Mouse (Mus musculus) CH12.LX (cell line): Measurements from ENCODE around the gene Lancl1.

ENCODE experiments used
- CTCF ChIP-seq, 2 experiments: IDR thresholded peaks in 1 of 2; conservative IDR thresholded peaks in 1 of 2; 2 replicates each; pipeline ENCODE4 v1.5.1; 2011 to 2012; ENCODE audit warnings: low read depth in 2 of 2, low read length in 2 of 2, improper control_type of control experiment in 1 of 2, inconsistent platforms in 1 of 2, mild to moderate bottlenecking in 1 of 2, moderate library complexity in 1 of 2
- ELF1 ChIP-seq: IDR thresholded peaks from 2 replicates; pipeline ENCODE4 v1.6.1; 2014; ENCODE audit warnings: low read depth, mild to moderate bottlenecking, inconsistent platforms, low read length, improper control_type of control experiment
- EP300 ChIP-seq: IDR thresholded peaks from 2 replicates; pipeline ENCODE4 v1.6.1; 2011; ENCODE audit warnings: low read length, improper control_type of control experiment
- MAFK ChIP-seq: IDR thresholded peaks from 2 replicates; pipeline ENCODE4 v1.6.1; 2011; ENCODE audit warnings: low read length, improper control_type of control experiment; ENCODE audit not compliant: insufficient replicate concordance
- POLR2A ChIP-seq: IDR thresholded peaks from 2 replicates; pipeline ENCODE4 v1.6.1; 2011; ENCODE audit warnings: low read depth, mild to moderate bottlenecking, improper control_type of control experiment, low read length
- TBP ChIP-seq: conservative IDR thresholded peaks from 2 replicates; pipeline ENCODE4 v1.6.1; 2011; ENCODE audit warnings: low read depth, low read length, improper control_type of control experiment
- ZNF384 ChIP-seq: IDR thresholded peaks from 2 replicates; pipeline ENCODE4 v1.6.1; 2012; ENCODE audit warnings: low read depth, low read length, improper control_type of control experiment, inconsistent platforms

DNA sequence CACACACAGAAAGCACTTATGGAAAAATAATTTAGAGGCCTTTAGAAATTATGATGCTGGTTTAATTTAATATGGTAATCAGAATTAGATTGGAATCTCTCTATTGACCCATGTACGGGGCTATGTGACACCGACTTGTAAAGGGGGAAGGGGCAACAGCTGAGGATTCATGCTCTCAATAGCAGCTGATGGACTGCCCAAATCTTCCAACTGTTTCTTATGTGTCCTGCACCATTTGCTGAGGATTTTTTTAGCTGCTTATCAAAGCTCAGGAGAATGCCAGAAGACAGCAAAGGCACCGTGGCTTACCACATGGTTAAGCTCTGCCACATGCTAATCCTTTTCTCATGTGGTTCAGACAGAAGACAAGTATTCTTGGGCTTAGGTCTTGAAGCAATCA lies 87.6 kb downstream of the Lancl1 start:
- TF ChIP-seq EP300, result no peak
- no peak for TF ChIP-seq MAFK
- TF ChIP-seq CTCF (conservative IDR thresholded peaks at IDR 0.05 in 1 of 2, IDR thresholded peaks at IDR 0.05 in 1 of 2; ENCODE audit: low read depth in 2 of 2, low read length in 2 of 2), result no peak
- no peak for TF ChIP-seq TBP
- no peak for TF ChIP-seq POLR2A
- TF ChIP-seq ELF1, result no peak
- no peak for TF ChIP-seq ZNF384
